Mouse (Mus musculus) bone marrow macrophage, adult 2 months (primary cell): ENCODE data around the gene Efhd2. TPM values are rescaled to one million over a fixed set of nuclear protein-coding genes. Genes with fewer than 3 reads are reported as not detected.

Experiments
- H3K27ac ChIP-seq: 2 replicates; pipeline ENCODE4 v1.5.1; 2012; ENCODE audit warnings: low read depth, low read length; ENCODE audit not compliant: insufficient read depth
- H3K4me1 ChIP-seq: 2 replicates; pipeline ENCODE4 v1.6.1; 2012; ENCODE audit warnings: low read length; ENCODE audit not compliant: control insufficient read depth, insufficient read depth
- H3K4me3 ChIP-seq: 2 replicates; pipeline ENCODE4 v1.5.1; 2012; ENCODE audit warnings: mild to moderate bottlenecking, low read length, moderate library complexity; ENCODE audit not compliant: insufficient read depth
- CTCF ChIP-seq: IDR thresholded peaks from 2 replicates; pipeline ENCODE4 v1.5.1; 2012; ENCODE audit warnings: low read depth, mild to moderate bottlenecking, low read length, moderate library complexity
- POLR2A ChIP-seq: IDR thresholded peaks from 2 replicates; pipeline ENCODE4 v1.6.1; 2012; ENCODE audit warnings: mild to moderate bottlenecking, low read depth, low read length, borderline replicate concordance
- polyA plus RNA-seq: library from polyadenylated mRNA; stranded (reverse); fragments of >200 nt; gene quantifications from 2 replicates; pipeline ENCODE4 v1.2.4, GENCODE M21; 2012; ENCODE audit not compliant: missing spikeins, insufficient read depth, insufficient read length

The Efhd2 gene
- 491 and 499 TPM in 2 replicates for polyA plus RNA-seq

- no peak for TF ChIP-seq CTCF
- peak; percentile 79; the same call in 1 of the 2 replicates for TF ChIP-seq POLR2A
- Histone ChIP-seq H3K27ac (peak within 1 kb of the TSS; percentile 96), H3K4me1 (peaks cover 20% of the 10 kb centered on the region), H3K4me3 (peak within 1 kb of the TSS; percentile 77)
Observed at GRCm38 (mm10) chr4:141874601-141875460, at the start of gene Efhd2. Gene Efhd2 (minus strand): TSS chr4:141874920.

- TF ChIP-seq POLR2A (no peak), CTCF (no peak)
Observed at GRCm38 (mm10) chr4:141923961-141924360, 49.2 kb upstream of the Efhd2 start.

GRCm38 (mm10) chr4:141920391-141920790 is 45.7 kb upstream of the Efhd2 start:
- TF ChIP-seq POLR2A (no peak), CTCF (no peak)
- Histone ChIP-seq H3K4me3 (no peak overlapping the region), H3K4me1 (peaks cover 7% of the 10 kb centered on the region), H3K27ac (no peak overlapping the region)

More at GRCm38 (mm10) chr4:141923961-141924360, 49.2 kb upstream of the Efhd2 start:
- H3K4me1 ChIP-seq = peaks cover 6% of the 10 kb centered on the region
- H3K4me3 ChIP-seq = no peak overlapping the region
- H3K27ac ChIP-seq = no peak overlapping the region

GRCm38 (mm10) chr4:141917735-141918419 is 43.2 kb upstream of the Efhd2 start:
- TF ChIP-seq POLR2A = no peak
- no peak for TF ChIP-seq CTCF
- Histone ChIP-seq H3K4me1 (peaks cover 7% of the 10 kb centered on the region), H3K27ac (no peak overlapping the region), H3K4me3 (no peak overlapping the region)

GRCm38 (mm10) chr4:141914040-141914439 is 39.3 kb upstream of the Efhd2 start:
- TF ChIP-seq CTCF (no peak), POLR2A (no peak)
- no peak overlapping the region for H3K4me3 ChIP-seq
- peaks cover 7% of the 10 kb centered on the region for H3K4me1 ChIP-seq
- H3K27ac ChIP-seq = no peak overlapping the region

GRCm38 (mm10) chr4:141913201-141913993 is 38.7 kb upstream of the Efhd2 start:
- TF ChIP-seq POLR2A = no peak
- no peak for TF ChIP-seq CTCF
- Histone ChIP-seq H3K4me1 (peaks cover 7% of the 10 kb centered on the region), H3K27ac (no peak overlapping the region), H3K4me3 (no peak overlapping the region)

GRCm38 (mm10) chr4:141904710-141905109 is 30.0 kb upstream of the Efhd2 start:
- H3K27ac ChIP-seq = no peak overlapping the region
- no peak for TF ChIP-seq CTCF
- TF ChIP-seq POLR2A = no peak
- no peak overlapping the region for H3K4me3 ChIP-seq
- no peaks in the 10 kb centered on the region for H3K4me1 ChIP-seq

GRCm38 (mm10) chr4:141902479-141902858 is 27.7 kb upstream of the Efhd2 start:
- TF ChIP-seq POLR2A = no peak
- no peak for TF ChIP-seq CTCF
- H3K4me1 ChIP-seq = no peaks in the 10 kb centered on the region
- H3K4me3 ChIP-seq = no peak overlapping the region
- no peak overlapping the region for H3K27ac ChIP-seq

- H3K4me3 ChIP-seq = no peak overlapping the region
- TF ChIP-seq POLR2A (no peak), CTCF (no peak)
- no peaks in the 10 kb centered on the region for H3K4me1 ChIP-seq
- no peak overlapping the region for H3K27ac ChIP-seq
Observed at GRCm38 (mm10) chr4:141901711-141902478, 27.2 kb upstream of the Efhd2 start.
